Mouse (Mus musculus): ENCODE measurements at regions not wholly inside any gene's neighbourhood (a gene's known extent, or its start where the extent isn't known, plus 50 kb on each side); places are given as distances from the start of the nearest gene placed in this dataset.

GRCm38 (mm10) chr19:23044510-23045464 lies 96.2 kb upstream of the Klf9 start:
- 59% methylated on average over 16 of the region's 16 CpGs for WGBS (ENCODE audit: insufficient replicate concordance)
- Histone ChIP-seq H3K27ac (replicated peaks) (no peak overlapping the region), H3K4me2 (no peak overlapping the region), H3K4me3 (replicated peaks) (no peak overlapping the region), H3K36me3 (replicated peaks) (no peaks in the 10 kb centered on the region), H3K9ac (no peak overlapping the region), H3K27me3 (no peaks in the 10 kb centered on the region), H3K4me1 (replicated peaks) (no peaks in the 10 kb centered on the region), H3K9me3 (replicated peaks) (no peaks in the 10 kb centered on the region)
- ATAC-seq (ENCODE audit: insufficient read depth) = no peak

DNA sequence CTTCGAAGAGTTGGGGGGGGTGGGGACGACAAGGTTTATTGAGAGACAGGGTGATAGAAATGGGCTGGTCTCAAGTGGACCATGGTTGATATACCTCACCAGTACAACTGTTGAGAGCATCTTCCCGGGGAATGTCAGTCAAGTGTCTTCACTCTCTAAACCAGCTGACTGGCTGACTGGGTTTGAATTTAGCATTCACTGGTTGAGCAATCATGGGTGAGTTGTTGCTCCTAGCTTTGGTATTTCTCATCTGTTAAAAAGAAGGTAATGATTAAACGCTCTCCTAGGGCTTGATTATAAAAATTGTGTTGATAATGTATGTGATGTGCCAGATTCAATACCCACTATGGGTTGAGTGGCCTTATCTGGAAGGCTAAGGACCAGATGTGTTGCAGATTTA lies 89.6 kb upstream of the Klf9 start:
- H3K4me2 ChIP-seq = no peak overlapping the region
- no peak overlapping the region for H3K9ac ChIP-seq
- no peak for ATAC-seq (ENCODE audit: insufficient read depth)
- no peaks in the 10 kb centered on the region for H3K36me3 ChIP-seq (replicated peaks)
- no peak overlapping the region for H3K27ac ChIP-seq (replicated peaks)
- H3K4me1 ChIP-seq (replicated peaks) = no peaks in the 10 kb centered on the region
- H3K4me3 ChIP-seq (replicated peaks) = no peak overlapping the region
- 62% methylated on average over 4 of the region's 4 CpGs for WGBS (ENCODE audit: insufficient replicate concordance)
- peaks cover 6% of the 10 kb centered on the region for H3K27me3 ChIP-seq
- H3K9me3 ChIP-seq (replicated peaks) = no peaks in the 10 kb centered on the region

GRCm38 (mm10) chr19:23054440-23054839 lies 86.6 kb upstream of the Klf9 start:
- ATAC-seq (ENCODE audit: insufficient read depth) = no peak
- no peaks in the 10 kb centered on the region for H3K36me3 ChIP-seq (replicated peaks)
- no peaks in the 10 kb centered on the region for H3K9me3 ChIP-seq (replicated peaks)
- no peak overlapping the region for H3K9ac ChIP-seq
- no peak overlapping the region for H3K4me3 ChIP-seq (replicated peaks)
- WGBS (ENCODE audit: insufficient replicate concordance) = 53% methylated on average over 4 of the region's 4 CpGs
- H3K4me1 ChIP-seq (replicated peaks) = 0 out of 2 replicates have a peak, but pooled peaks cover 7% of the 10 kb centered on the region
- H3K4me2 ChIP-seq = no peak overlapping the region
- H3K27ac ChIP-seq (replicated peaks) = no peak overlapping the region
- peaks cover 12% of the 10 kb centered on the region for H3K27me3 ChIP-seq

DNA sequence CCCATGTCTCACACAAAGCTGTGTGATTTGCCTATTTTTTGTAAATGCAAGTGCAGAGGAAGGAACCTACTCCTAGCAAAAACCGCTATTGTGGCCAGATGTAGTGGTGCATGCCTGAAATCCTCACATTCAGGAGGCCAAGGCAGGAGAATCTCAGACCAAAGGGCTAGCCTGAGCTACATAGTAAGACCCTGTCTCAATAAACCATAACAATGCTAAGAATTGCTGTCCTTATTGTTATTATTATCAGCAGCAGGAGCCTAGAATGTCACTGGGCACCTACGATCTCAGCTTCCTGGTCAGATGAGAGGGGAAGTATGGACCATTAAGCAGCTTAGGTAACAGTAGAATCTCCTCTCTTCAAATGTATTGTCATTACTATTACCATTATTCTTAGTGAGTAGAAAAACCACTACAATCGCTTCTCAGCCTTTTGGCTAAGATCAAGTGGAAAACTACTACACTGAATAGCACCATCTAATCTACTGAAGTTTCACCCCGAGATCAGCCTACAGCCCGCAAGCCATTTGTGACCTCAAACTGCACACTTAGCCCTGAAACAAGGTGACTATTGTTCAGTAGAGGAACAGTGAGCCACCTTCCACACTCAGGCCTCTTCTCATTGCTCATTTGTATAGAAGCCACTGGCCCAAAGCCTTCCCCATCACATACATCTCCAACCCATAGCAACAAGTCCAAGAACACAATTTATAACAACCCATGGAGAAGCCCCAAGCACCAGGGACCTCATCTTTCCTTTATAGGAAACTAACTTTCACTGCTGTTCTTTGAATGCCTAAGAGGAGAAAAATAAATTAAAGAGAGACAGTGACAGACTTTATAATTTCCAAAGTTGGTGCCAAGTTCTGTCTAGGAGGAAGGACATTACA lies 84.9 kb upstream of the Klf9 start:
- Histone ChIP-seq H3K4me3 (replicated peaks) (no peak overlapping the region), H3K9ac (no peak overlapping the region), H3K27me3 (peaks cover 12% of the 10 kb centered on the region), H3K9me3 (replicated peaks) (no peaks in the 10 kb centered on the region), H3K4me1 (replicated peaks) (0 out of 2 replicates have a peak, but pooled peaks cover 7% of the 10 kb centered on the region), H3K27ac (replicated peaks) (no peak overlapping the region), H3K36me3 (replicated peaks) (no peaks in the 10 kb centered on the region), H3K4me2 (0 out of 2 replicates have a peak overlapping the region, but pooled peaks have one; percentile 62)
- 74% methylated on average over 5 of the region's 5 CpGs for WGBS (ENCODE audit: insufficient replicate concordance)
- ATAC-seq (ENCODE audit: insufficient read depth) = no peak

- no peak overlapping the region; the same call in 1 of the 2 replicates for H3K9ac ChIP-seq
- ATAC-seq (ENCODE audit: insufficient read depth) = peak; percentile 75
- peak overlapping the region; percentile 33; the same call in 1 of the 2 replicates for H3K4me3 ChIP-seq (replicated peaks)
- H3K4me1 ChIP-seq (replicated peaks) = 0 out of 2 replicates have a peak, but pooled peaks cover 7% of the 10 kb centered on the region
- H3K27ac ChIP-seq (replicated peaks) = no peak overlapping the region
- H3K9me3 ChIP-seq (replicated peaks) = no peaks in the 10 kb centered on the region
- peak overlapping the region; percentile 62 for H3K4me2 ChIP-seq
- 1% methylated on average over 32 of the region's 32 CpGs for WGBS (ENCODE audit: insufficient replicate concordance)
- H3K27me3 ChIP-seq = peaks cover 12% of the 10 kb centered on the region
- H3K36me3 ChIP-seq (replicated peaks) = no peaks in the 10 kb centered on the region
These were observed 83.9 kb upstream of the Klf9 start for GRCm38 (mm10) chr19:23056851-23057707.

GRCm38 (mm10) chr19:23057739-23058501 lies 83.1 kb upstream of the Klf9 start:
- 0 out of 2 replicates have a peak, but pooled peaks cover 7% of the 10 kb centered on the region for H3K4me1 ChIP-seq (replicated peaks)
- H3K27ac ChIP-seq (replicated peaks) = no peak overlapping the region
- WGBS (ENCODE audit: insufficient replicate concordance) = 32% methylated on average over 11 of the region's 11 CpGs
- peaks cover 12% of the 10 kb centered on the region for H3K27me3 ChIP-seq
- peak overlapping the region; percentile 62 for H3K4me2 ChIP-seq
- no peak for ATAC-seq (ENCODE audit: insufficient read depth)
- H3K9me3 ChIP-seq (replicated peaks) = no peaks in the 10 kb centered on the region
- H3K4me3 ChIP-seq (replicated peaks) = peak overlapping the region; percentile 33; the same call in 1 of the 2 replicates
- H3K36me3 ChIP-seq (replicated peaks) = no peaks in the 10 kb centered on the region
- H3K9ac ChIP-seq = no peak overlapping the region

GRCm38 (mm10) chr19:23058502-23058900 lies 82.5 kb upstream of the Klf9 start:
- no peaks in the 10 kb centered on the region for H3K36me3 ChIP-seq (replicated peaks)
- no peak overlapping the region for H3K4me3 ChIP-seq (replicated peaks)
- H3K4me1 ChIP-seq (replicated peaks) = 0 out of 2 replicates have a peak, but pooled peaks cover 7% of the 10 kb centered on the region
- H3K9me3 ChIP-seq (replicated peaks) = no peaks in the 10 kb centered on the region
- WGBS (ENCODE audit: insufficient replicate concordance) = 49% methylated on average over 4 of the region's 4 CpGs
- no peak for ATAC-seq (ENCODE audit: insufficient read depth)
- no peak overlapping the region for H3K4me2 ChIP-seq
- peaks cover 12% of the 10 kb centered on the region for H3K27me3 ChIP-seq
- H3K27ac ChIP-seq (replicated peaks) = no peak overlapping the region
- H3K9ac ChIP-seq = no peak overlapping the region

GRCm38 (mm10) chr19:23061081-23061640 lies 79.9 kb upstream of the Klf9 start:
- no peaks in the 10 kb centered on the region for H3K36me3 ChIP-seq (replicated peaks)
- H3K27ac ChIP-seq (replicated peaks) = no peak overlapping the region
- 0 out of 2 replicates have a peak, but pooled peaks cover 7% of the 10 kb centered on the region for H3K4me1 ChIP-seq (replicated peaks)
- H3K9ac ChIP-seq = no peak overlapping the region
- no peak overlapping the region for H3K4me3 ChIP-seq (replicated peaks)
- no peak overlapping the region for H3K4me2 ChIP-seq
- WGBS (ENCODE audit: insufficient replicate concordance) = 55% methylated on average over 9 of the region's 9 CpGs
- H3K9me3 ChIP-seq (replicated peaks) = no peaks in the 10 kb centered on the region
- ATAC-seq (ENCODE audit: insufficient read depth) = no peak
- H3K27me3 ChIP-seq = peaks cover 8% of the 10 kb centered on the region; the same call in 1 of the 2 replicates

- Histone ChIP-seq H3K9me3 (replicated peaks) (no peaks in the 10 kb centered on the region), H3K9ac (no peak overlapping the region), H3K36me3 (replicated peaks) (no peaks in the 10 kb centered on the region), H3K4me3 (replicated peaks) (no peak overlapping the region), H3K4me1 (replicated peaks) (0 out of 2 replicates have a peak, but pooled peaks cover 7% of the 10 kb centered on the region), H3K4me2 (no peak overlapping the region), H3K27me3 (0 out of 2 replicates have a peak, but pooled peaks cover 5% of the 10 kb centered on the region), H3K27ac (replicated peaks) (no peak overlapping the region)
- 69% methylated on average over 2 of the region's 2 CpGs for WGBS (ENCODE audit: insufficient replicate concordance)
- ATAC-seq (ENCODE audit: insufficient read depth) = no peak
These were observed 79.1 kb upstream of the Klf9 start for GRCm38 (mm10) chr19:23061906-23062305.

All from liver, embryonic 15.5 days (tissue).